Comparison of ENCODE assay signal across 8 mouse cellular contexts in genomic region chr11:32224468-32225139, GRCm38 (mm10). TPM values are rescaled to one million over a fixed set of nuclear protein-coding genes. Genes with fewer than 3 reads are reported as not detected.
A peak's percentile ranks its signal among the peaks of the same experiment; 100 is the strongest.
DNase-seq lines count a peak whose midpoint lies in the region; ATAC-seq and TF ChIP-seq lines count a peak whose summit lies in the region.

No protein-coding gene starts in this region.

- no peaks in the 10 kb centered on the region for H3K9me3 ChIP-seq in E14TG2a.4 (ENCODE audit: low read length)
- no peaks in the 10 kb centered on the region for H3K9me3 ChIP-seq in forebrain, postnatal 0 days (ENCODE audit: low read length)
- no peaks in the 10 kb centered on the region for H3K9me3 ChIP-seq in hindbrain, embryonic 10.5 days
- H3K9me3 ChIP-seq in limb, embryonic 13.5 days, result no peaks in the 10 kb centered on the region
- no peaks in the 10 kb centered on the region for H3K9me3 ChIP-seq in midbrain, embryonic 14.5 days (ENCODE audit: control insufficient read depth, low read length)

- H3K27me3 ChIP-seq in E14TG2a.4 (ENCODE audit: insufficient read depth, low read length), result peaks cover 31% of the 10 kb centered on the region
- H3K27me3 ChIP-seq in forebrain, postnatal 0 days (ENCODE audit: insufficient read depth, low read length), result peaks cover 12% of the 10 kb centered on the region
- H3K27me3 ChIP-seq in hindbrain, embryonic 10.5 days (ENCODE audit: insufficient read depth, poor library complexity, severe bottlenecking), result peaks cover 28% of the 10 kb centered on the region
- H3K27me3 ChIP-seq in limb, embryonic 13.5 days, result no peaks in the 10 kb centered on the region
- H3K27me3 ChIP-seq in midbrain, embryonic 14.5 days (ENCODE audit: control insufficient read depth, insufficient read depth, low read length), result peaks cover 23% of the 10 kb centered on the region

- TF ChIP-seq CTCF in E14TG2a.4 (conservative IDR thresholded peaks at IDR 0.05; ENCODE audit: low read length), result no peak
- no peak for TF ChIP-seq CTCF in forebrain, postnatal 0 days (IDR thresholded peaks at IDR 0.05; ENCODE audit: low read depth)

- H3K27ac ChIP-seq in forebrain, postnatal 0 days (ENCODE audit: low read depth, low read length), result peak overlapping the region; percentile 59; the same call in 1 of the 2 replicates
- H3K27ac ChIP-seq in hindbrain, embryonic 10.5 days, result peak overlapping the region; percentile 95
- H3K27ac ChIP-seq in limb, embryonic 13.5 days, result peak overlapping the region; percentile 88
- peak overlapping the region; percentile 55 for H3K27ac ChIP-seq in midbrain, embryonic 14.5 days (replicated peaks; ENCODE audit: low read depth, low read length)

- H3K36me3 ChIP-seq in E14TG2a.4 (ENCODE audit: insufficient read depth, low read length), result peaks cover 20% of the 10 kb centered on the region
- H3K36me3 ChIP-seq in forebrain, postnatal 0 days (ENCODE audit: insufficient read depth), result peaks cover 5% of the 10 kb centered on the region; the same call in 1 of the 2 replicates
- H3K36me3 ChIP-seq in hindbrain, embryonic 10.5 days, result peaks cover 18% of the 10 kb centered on the region
- peaks cover 15% of the 10 kb centered on the region for H3K36me3 ChIP-seq in limb, embryonic 13.5 days
- H3K36me3 ChIP-seq in midbrain, embryonic 14.5 days (ENCODE audit: control insufficient read depth, insufficient read depth, low read length), result peaks cover 9% of the 10 kb centered on the region

- peak; percentile 90 for DNase-seq in adrenal gland, postnatal 14 days
- DNase-seq in forebrain, postnatal 0 days, result peak; percentile 66
- peak; percentile 45 for DNase-seq in hindbrain, embryonic 10.5 days (ENCODE audit: low spot score)
- DNase-seq in midbrain, embryonic 14.5 days, result peak; percentile 59
- no peak for DNase-seq in T-cell, adult 2 months (ENCODE audit: low spot score)
- DNase-seq in thymus, postnatal 36 days, result no peak

- no peak overlapping the region for H3K9ac ChIP-seq in forebrain, postnatal 0 days
- H3K9ac ChIP-seq in limb, embryonic 13.5 days, result peak overlapping the region; percentile 26; the same call in 1 of the 2 replicates
- H3K9ac ChIP-seq in midbrain, embryonic 14.5 days (replicated peaks; ENCODE audit: low read length), result no peak overlapping the region

- peaks cover 68% of the 10 kb centered on the region for H3K4me1 ChIP-seq in E14TG2a.4 (replicated peaks; ENCODE audit: low read depth, low read length)
- peaks cover 10% of the 10 kb centered on the region for H3K4me1 ChIP-seq in forebrain, postnatal 0 days (ENCODE audit: insufficient read depth)
- peaks cover 72% of the 10 kb centered on the region for H3K4me1 ChIP-seq in hindbrain, embryonic 10.5 days (replicated peaks)
- H3K4me1 ChIP-seq in limb, embryonic 13.5 days, result peaks cover 71% of the 10 kb centered on the region
- peaks cover 27% of the 10 kb centered on the region for H3K4me1 ChIP-seq in midbrain, embryonic 14.5 days (ENCODE audit: control insufficient read depth, insufficient read depth, low read length)

- H3K4me3 ChIP-seq in E14TG2a.4 (replicated peaks; ENCODE audit: low read length), result 0 out of 2 replicates have a peak overlapping the region, but pooled peaks have one; percentile 26
- H3K4me3 ChIP-seq in forebrain, postnatal 0 days (ENCODE audit: low read depth, low read length), result no peak overlapping the region
- H3K4me3 ChIP-seq in hindbrain, embryonic 10.5 days, result no peak overlapping the region
- H3K4me3 ChIP-seq in limb, embryonic 13.5 days, result 0 out of 2 replicates have a peak overlapping the region, but pooled peaks have one; percentile 2
- H3K4me3 ChIP-seq in midbrain, embryonic 14.5 days (replicated peaks; ENCODE audit: low read depth, low read length), result no peak overlapping the region

- WGBS in forebrain, postnatal 0 days, result 19% methylated on average over 4 of the region's 4 CpGs
- WGBS in hindbrain, embryonic 10.5 days, result 39% methylated on average over 4 of the region's 4 CpGs
- WGBS in limb, embryonic 13.5 days, result 13% methylated on average over 4 of the region's 4 CpGs
- 36% methylated on average over 4 of the region's 4 CpGs for WGBS in midbrain, embryonic 14.5 days

- peak; percentile 8 for ATAC-seq in forebrain, postnatal 0 days
- ATAC-seq in limb, embryonic 13.5 days (ENCODE audit: low FRiP score, low read depth), result peak; percentile 21; the same call in 1 of the 2 replicates
- no peak for ATAC-seq in midbrain, embryonic 14.5 days (ENCODE audit: low FRiP score, low TSS enrichment)

- no peak overlapping the region for H3K4me2 ChIP-seq in forebrain, postnatal 0 days (ENCODE audit: low read depth)
- H3K4me2 ChIP-seq in limb, embryonic 13.5 days (replicated peaks), result peak overlapping the region; percentile 68
- no peak overlapping the region for H3K4me2 ChIP-seq in midbrain, embryonic 14.5 days (ENCODE audit: low read length)

RNA-seq across cellular contexts. Expression of gene Mpg, which starts 1.7 kb away (rescaled TPM):
- total RNA-seq in adrenal gland, postnatal 14 days (2021), result 15.3 and 21.3 TPM in 2 replicates
- 28.4 and 29.7 TPM in 2 replicates for total RNA-seq in forebrain, postnatal 0 days (2014; rRNA removed)
- polyA plus RNA-seq in forebrain, postnatal 0 days (2015; fragmentation: Nextera tagmentation; extraction: Ambion mirVana), result 26.4 and 31.0 TPM in 2 replicates
- 34.2 and 36.3 TPM in 2 replicates for polyA plus RNA-seq in hindbrain, embryonic 10.5 days (2016; fragmentation: Nextera tagmentation; extraction: Ambion mirVana)
- polyA plus RNA-seq in limb, embryonic 13.5 days (2015; fragmentation: Nextera tagmentation; extraction: Ambion mirVana), result 42.7 and 43.5 TPM in 2 replicates
- 37.4 and 37.7 TPM in 2 replicates for polyA plus RNA-seq in midbrain, embryonic 14.5 days (2014; fragmentation: Nextera tagmentation; extraction: Ambion mirVana)

RNA-seq across cellular contexts. Expression of gene Rhbdf1, which starts 2.5 kb away (rescaled TPM):
- total RNA-seq in adrenal gland, postnatal 14 days (2021), result 22.4 and 24.3 TPM in 2 replicates
- 16.3 and 23.2 TPM in 2 replicates for total RNA-seq in forebrain, postnatal 0 days (2014; rRNA removed)
- polyA plus RNA-seq in forebrain, postnatal 0 days (2015; fragmentation: Nextera tagmentation; extraction: Ambion mirVana), result 14.7 and 17.9 TPM in 2 replicates
- polyA plus RNA-seq in hindbrain, embryonic 10.5 days (2016; fragmentation: Nextera tagmentation; extraction: Ambion mirVana), result 31.3 and 32.9 TPM in 2 replicates
- polyA plus RNA-seq in limb, embryonic 13.5 days (2015; fragmentation: Nextera tagmentation; extraction: Ambion mirVana), result 59.3 and 63.4 TPM in 2 replicates
- 15.3 and 17.5 TPM in 2 replicates for polyA plus RNA-seq in midbrain, embryonic 14.5 days (2014; fragmentation: Nextera tagmentation; extraction: Ambion mirVana)

RNA-seq across cellular contexts. Expression of gene Snrnp25, which starts 19.4 kb away (rescaled TPM):
- total RNA-seq in adrenal gland, postnatal 14 days (2021), result 19.7 and 20.8 TPM in 2 replicates
- total RNA-seq in forebrain, postnatal 0 days (2014; rRNA removed), result 15.2 and 34.0 TPM in 2 replicates
- polyA plus RNA-seq in forebrain, postnatal 0 days (2015; fragmentation: Nextera tagmentation; extraction: Ambion mirVana), result 50.4 and 58.0 TPM in 2 replicates
- polyA plus RNA-seq in hindbrain, embryonic 10.5 days (2016; fragmentation: Nextera tagmentation; extraction: Ambion mirVana), result 97.6 and 103 TPM in 2 replicates
- polyA plus RNA-seq in limb, embryonic 13.5 days (2015; fragmentation: Nextera tagmentation; extraction: Ambion mirVana), result 58.7 and 66.4 TPM in 2 replicates
- polyA plus RNA-seq in midbrain, embryonic 14.5 days (2014; fragmentation: Nextera tagmentation; extraction: Ambion mirVana), result 46.7 and 54.9 TPM in 2 replicates

RNA-seq across cellular contexts. Expression of gene Il9r, which starts 24.5 kb away (rescaled TPM):
- total RNA-seq in adrenal gland, postnatal 14 days (2021), result 0.41 and 0.53 TPM in 2 replicates
- not detected in 2 replicates for total RNA-seq in forebrain, postnatal 0 days (2014; rRNA removed)
- not detected in 2 replicates for polyA plus RNA-seq in forebrain, postnatal 0 days (2015; fragmentation: Nextera tagmentation; extraction: Ambion mirVana)
- not detected in 2 replicates for polyA plus RNA-seq in hindbrain, embryonic 10.5 days (2016; fragmentation: Nextera tagmentation; extraction: Ambion mirVana)
- polyA plus RNA-seq in limb, embryonic 13.5 days (2015; fragmentation: Nextera tagmentation; extraction: Ambion mirVana), result 0.14 and 0.50 TPM in 2 replicates
- not detected in 2 replicates for polyA plus RNA-seq in midbrain, embryonic 14.5 days (2014; fragmentation: Nextera tagmentation; extraction: Ambion mirVana)

RNA-seq across cellular contexts. Expression of gene Nprl3, which starts 42.9 kb away (rescaled TPM):
- 45.3 and 54.8 TPM in 2 replicates for total RNA-seq in adrenal gland, postnatal 14 days (2021)
- 34.6 and 51.9 TPM in 2 replicates for total RNA-seq in forebrain, postnatal 0 days (2014; rRNA removed)
- polyA plus RNA-seq in forebrain, postnatal 0 days (2015; fragmentation: Nextera tagmentation; extraction: Ambion mirVana), result 32.0 and 38.1 TPM in 2 replicates
- polyA plus RNA-seq in hindbrain, embryonic 10.5 days (2016; fragmentation: Nextera tagmentation; extraction: Ambion mirVana), result 41.1 and 45.6 TPM in 2 replicates
- 46.0 and 47.0 TPM in 2 replicates for polyA plus RNA-seq in limb, embryonic 13.5 days (2015; fragmentation: Nextera tagmentation; extraction: Ambion mirVana)
- polyA plus RNA-seq in midbrain, embryonic 14.5 days (2014; fragmentation: Nextera tagmentation; extraction: Ambion mirVana), result 33.6 and 36.9 TPM in 2 replicates

Comparison
In these comparisons a context has a peak if more than half of its experiments do, and no peak if none do; other contexts are left out.
1. H3K4me3 ChIP-seq: peak in E14TG2a.4 (single experiment) and limb, embryonic 13.5 days (single experiment); none in forebrain, postnatal 0 days (single experiment), hindbrain, embryonic 10.5 days (single experiment) and midbrain, embryonic 14.5 days (single experiment).
2. DNase-seq: peak in adrenal gland, postnatal 14 days (single experiment), forebrain, postnatal 0 days (single experiment), hindbrain, embryonic 10.5 days (single experiment) and midbrain, embryonic 14.5 days (single experiment); none in T-cell, adult 2 months (single experiment) and thymus, postnatal 36 days (0 of 2).
3. Peak in every context shown above with its lines, with median percentiles within 50 percentile points of each other: H3K27ac ChIP-seq.